Mouse (Mus musculus) B cell, adult 2 months (primary cell): ENCODE measurements around the gene Lrrk2.

ENCODE experiments used
- DNase-seq, 2 experiments: peaks; one replicate each; pipeline ENCODE4 v3.0.0; 2022

The Lrrk2 gene

GRCm38 (mm10) chr15:91672645-91673568 is at the start of gene Lrrk2:
Gene Lrrk2 (plus strand): TSS chr15:91673175.
- peak; percentile 76 to 77 for DNase-seq

- DNase-seq = no peak
Measured at GRCm38 (mm10) chr15:91624475-91624874, 48.5 kb upstream of the Lrrk2 start.

DNA sequence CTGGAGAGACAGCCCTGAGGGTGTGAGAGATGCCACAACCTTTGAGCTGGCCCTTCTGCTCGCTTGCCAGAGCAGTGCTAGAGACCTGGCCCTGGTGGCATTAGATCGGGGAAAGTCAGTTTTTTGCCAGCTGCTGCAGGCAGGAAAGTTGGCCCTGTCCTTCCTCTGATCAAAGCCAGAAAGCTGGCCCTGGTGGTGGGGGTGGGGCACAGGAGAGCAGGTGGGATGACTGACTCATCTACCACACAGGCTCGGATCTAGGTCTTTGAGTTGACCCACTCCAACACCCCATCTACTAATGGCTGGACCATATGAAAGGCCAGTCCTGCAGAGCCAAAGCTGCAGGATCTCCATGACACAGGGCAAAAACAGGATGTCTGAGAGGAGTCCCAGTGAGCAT is 43.8 kb upstream of the Lrrk2 start:
- DNase-seq = no peak

DNA sequence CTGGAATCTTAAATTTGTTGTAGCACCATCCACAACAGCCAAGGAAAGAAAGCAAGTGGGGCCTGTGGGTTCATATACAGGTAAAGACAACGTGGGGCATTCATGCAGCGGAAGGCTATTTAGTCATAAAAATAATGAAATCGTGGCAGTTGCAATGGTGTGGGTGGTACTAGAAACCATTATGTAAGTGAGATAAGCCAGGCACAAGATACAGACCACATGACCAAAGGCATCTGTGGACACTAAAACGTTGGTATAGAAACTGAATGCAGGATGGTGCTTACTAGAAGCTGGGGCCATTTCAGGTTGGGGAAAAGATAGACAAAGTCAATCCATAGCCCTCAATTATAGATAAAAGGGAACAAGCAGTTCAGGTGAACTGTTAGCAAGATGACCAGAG is 40.5 kb upstream of the Lrrk2 start:
- DNase-seq = no peak

DNA sequence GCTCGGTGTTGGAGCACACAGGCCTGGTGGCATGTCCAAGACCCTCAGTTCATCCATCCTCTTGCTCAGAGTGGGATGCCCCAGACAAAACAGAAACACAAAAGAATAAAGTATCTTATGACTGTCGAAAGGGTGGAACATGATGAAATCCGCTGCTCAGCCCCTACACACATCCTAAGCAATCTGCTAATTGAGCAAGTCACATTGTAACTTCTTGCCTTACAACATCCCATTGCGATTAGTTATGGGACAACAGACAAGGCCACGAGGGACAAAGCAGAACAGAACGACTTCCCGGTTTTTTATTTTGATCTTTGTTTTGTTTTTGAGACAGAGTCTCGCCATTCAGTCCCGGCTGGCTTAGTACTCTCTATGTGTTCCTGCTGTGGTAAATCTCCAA is 39.9 kb upstream of the Lrrk2 start:
- DNase-seq = peak; percentile 22 to 25

DNA sequence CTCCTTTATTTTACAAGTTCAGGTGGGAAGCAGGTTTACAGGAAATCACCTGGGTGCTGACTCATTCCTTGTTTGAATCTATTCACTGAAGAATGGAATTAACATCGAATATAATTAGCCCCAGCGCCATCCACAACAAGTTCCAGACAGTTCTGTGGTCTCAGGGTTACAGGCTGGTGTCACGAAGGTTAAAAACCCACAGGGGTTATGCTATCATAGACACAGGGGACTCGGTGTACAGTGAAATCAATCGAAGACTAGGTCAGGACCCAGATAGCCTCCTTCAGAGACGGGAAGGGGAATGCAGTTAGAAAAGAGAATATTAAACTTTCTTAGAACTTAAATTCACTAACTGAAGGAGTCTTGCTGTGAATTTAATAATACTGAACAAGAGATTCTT is 39.2 kb upstream of the Lrrk2 start:
- DNase-seq = peak; percentile 73 to 75

GRCm38 (mm10) chr15:91634236-91634635 is 38.7 kb upstream of the Lrrk2 start:
- peak; percentile 92 to 96 for DNase-seq

DNA sequence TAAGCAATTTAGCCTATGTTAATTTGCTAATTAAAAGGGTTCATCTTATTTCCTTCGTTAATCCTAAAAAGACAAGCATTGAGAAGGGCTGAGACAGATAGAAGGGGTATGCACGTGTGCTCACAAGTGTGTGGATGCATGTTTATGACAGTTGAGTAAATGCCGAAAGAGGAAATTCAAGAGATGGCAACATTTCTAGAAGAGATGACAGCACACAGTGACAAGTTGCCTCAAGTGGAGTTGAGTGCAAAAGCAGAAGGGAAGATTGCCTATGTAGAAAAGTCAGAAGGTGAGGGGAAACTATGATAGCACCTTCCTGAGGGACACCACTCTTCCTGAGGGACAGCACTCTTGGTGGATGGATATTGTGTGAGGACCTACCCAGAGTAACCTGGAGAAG is 31.3 kb upstream of the Lrrk2 start:
- no peak for DNase-seq

DNA sequence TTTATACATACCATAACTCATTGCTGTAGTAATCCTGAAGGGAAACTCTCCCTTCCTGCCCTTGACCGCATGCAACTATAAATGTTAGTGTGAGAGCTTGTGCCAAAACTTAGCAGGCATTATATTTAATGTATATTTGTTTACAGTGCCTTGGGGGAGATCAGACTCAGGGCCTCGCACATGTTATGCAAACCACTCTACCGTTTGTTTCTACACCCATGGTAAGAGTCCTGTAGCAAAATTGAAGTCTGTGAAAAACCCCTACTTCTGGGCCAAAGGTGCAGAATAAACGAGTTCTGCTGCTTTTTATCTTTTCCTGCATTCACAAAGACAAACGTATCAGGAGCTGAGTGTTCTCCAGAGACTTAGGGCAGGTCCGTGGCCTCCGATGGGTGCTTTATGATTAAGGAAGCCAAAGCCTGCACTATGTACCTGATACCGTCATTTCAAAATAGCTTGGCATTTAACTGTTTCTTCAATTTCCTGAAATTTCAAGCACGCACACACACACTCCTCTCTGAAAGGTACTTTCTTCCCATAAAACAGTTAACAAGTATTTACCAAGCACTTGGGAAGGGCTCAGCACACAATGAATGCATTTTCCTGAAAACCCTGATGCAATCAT is 30.2 kb upstream of the Lrrk2 start:
- no peak for DNase-seq

GRCm38 (mm10) chr15:91643632-91644348 is 29.2 kb upstream of the Lrrk2 start:
- peak; percentile 74 to 81 for DNase-seq

DNA sequence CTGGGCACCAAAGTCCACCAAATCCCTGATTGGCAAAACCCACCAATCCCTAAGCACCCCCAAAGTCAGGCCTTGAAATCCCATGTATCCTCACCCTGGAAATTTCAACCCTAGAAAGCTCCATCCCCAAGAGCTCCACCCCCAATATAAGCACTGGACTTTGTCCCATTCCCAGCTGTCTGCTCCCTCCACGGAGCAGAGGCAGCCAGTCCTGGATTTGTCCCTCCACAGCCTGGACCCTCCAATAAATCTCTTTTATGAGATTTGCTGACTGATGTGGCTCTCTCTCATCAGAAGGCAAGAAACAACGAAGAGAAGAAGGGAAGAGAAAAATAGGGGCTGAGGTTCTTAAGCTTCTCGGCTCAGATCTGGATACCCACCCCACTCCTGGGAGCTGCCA is 22.7 kb upstream of the Lrrk2 start:
- no peak for DNase-seq

- peak in 1 of 2 experiments; percentile 59 for DNase-seq
Measured at GRCm38 (mm10) chr15:91651493-91651892, 21.5 kb upstream of the Lrrk2 start.

GRCm38 (mm10) chr15:91658227-91658626 is 14.7 kb upstream of the Lrrk2 start:
- DNase-seq = peak; percentile 69 to 73

DNA sequence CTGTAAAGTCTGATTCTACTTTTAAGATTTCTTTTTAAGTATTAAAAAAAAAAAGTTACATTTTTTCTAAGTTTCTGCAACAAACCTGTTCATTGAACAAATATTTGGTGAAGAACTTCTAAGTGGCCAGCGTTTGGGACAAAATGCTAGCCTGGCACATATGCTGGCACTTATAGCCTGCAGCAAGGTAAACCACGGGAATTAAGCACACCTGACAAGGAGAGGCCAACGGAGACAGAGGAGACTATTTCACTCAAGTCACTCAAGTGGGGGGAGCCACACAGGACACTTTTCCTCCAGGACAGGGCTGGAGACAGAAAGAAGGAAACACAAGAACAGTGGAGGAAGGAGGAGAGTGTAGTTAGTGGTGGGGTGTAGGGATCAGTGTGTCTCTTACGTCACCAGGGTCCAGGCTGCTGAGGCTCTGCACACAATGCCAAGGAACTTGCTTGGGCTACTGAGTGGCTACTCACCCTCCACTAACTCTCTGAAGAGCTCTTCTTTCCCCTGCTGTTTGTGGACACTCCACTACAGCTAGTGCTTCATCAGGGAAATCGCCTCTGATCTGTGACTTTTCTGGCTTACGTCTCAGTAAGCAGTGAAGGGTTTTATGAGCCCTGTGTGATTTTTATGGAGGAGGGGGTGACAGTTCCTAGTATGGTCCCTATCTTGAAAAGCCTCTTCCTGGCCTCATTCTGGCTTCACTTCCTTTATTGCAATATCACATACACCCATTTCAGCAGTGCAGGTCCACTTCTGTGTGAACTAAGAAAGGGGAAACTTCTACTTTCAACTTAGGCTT is 12.5 kb upstream of the Lrrk2 start:
- peak; percentile 52 to 56 for DNase-seq

GRCm38 (mm10) chr15:91661079-91661369 is 12.0 kb upstream of the Lrrk2 start:
- no peak for DNase-seq

- no peak for DNase-seq
Measured at GRCm38 (mm10) chr15:91664586-91665132, 8.3 kb upstream of the Lrrk2 start.

GRCm38 (mm10) chr15:91665530-91665929 is 7.4 kb upstream of the Lrrk2 start:
- no peak for DNase-seq

GRCm38 (mm10) chr15:91671216-91671615 is 1.8 kb upstream of the Lrrk2 start:
- no peak for DNase-seq

- no peak for DNase-seq
Measured at GRCm38 (mm10) chr15:91671987-91672386, 988 bp upstream of the Lrrk2 start.

DNA sequence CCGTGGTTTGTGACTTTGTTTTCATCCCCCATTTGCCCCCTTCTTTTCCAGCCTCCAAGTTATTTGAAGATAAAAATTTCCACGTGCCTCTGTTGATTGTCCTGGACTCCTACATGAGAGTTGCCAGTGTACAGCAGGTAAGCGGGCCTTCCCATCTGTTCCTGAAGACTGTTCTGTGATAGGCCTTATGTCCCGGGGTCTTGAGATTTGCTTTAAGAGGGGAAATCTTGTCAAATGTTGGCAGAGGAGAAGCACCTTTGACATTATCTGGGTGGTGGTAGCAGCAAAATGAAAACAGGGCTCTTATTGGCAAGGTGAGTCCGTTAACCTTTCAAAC is 562 bp downstream of the Lrrk2 start:
- no peak for DNase-seq

DNA sequence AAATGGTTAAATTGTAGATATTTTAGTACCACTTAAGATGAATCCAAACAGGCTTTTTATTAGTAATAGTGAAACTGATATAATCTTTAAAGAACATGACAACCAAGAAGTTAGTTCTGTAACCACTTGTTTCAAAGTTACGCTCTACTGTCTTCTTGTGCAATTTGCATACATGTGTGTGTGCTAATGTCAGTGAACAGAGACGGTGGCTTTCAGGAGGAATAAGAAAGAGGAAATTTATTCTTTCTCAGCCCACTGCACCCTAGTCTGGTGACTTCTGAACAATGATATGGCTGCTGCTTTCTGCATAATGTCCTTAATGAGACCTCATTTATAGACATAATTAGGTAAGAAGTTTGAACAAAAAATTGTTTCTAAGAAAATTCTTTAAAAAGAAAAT is 7.1 kb downstream of the Lrrk2 start:
- peak; percentile 43 to 61 for DNase-seq

DNA sequence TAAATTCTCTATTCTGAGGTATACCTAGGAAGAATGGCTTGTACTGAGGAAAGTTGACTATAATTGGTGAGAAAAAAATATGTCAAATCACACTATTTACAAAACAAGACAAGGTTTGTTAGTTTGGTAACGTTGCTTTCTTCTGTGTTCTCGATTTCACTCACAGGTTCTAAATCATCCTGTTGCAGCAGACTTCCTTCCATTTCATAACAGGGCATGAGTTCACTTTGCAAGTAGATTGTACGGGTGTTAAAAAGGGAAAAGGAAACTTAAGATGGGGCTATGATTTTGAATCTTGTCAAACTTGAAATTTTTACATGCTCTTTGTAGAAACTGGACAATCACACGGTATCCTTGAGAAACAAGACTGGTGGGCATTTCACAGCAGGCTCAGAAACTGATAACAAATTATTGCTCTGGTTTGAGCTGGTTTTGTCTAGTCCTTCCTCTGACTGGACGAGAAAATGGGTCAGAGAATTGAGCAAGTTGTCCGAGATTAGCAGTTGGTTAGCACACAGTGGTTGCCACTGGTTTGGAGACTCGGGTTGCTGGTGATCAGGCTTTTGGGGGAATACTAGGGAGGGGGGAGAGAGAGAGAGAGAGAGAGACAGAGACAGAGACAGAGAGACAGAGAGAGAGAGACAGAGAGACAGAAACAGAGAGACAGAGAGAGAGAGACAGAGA is 13.0 kb downstream of the Lrrk2 start:
- no peak for DNase-seq
